Mouse (Mus musculus) CD4-positive helper T cell, adult 2 months (primary cell): ENCODE measurements around the gene Patz1.

Source experiments
- DNase-seq: peaks from one replicate; pipeline ENCODE4 v3.0.0-alpha.2; 2012; ENCODE audit warnings: low read depth, missing footprints, low spot score

Patz1 gene

GRCm38 (mm10) chr11:3352990-3353585 lies 64.4 kb downstream of the Patz1 start:
- peak; percentile 33 for DNase-seq
